Mouse (Mus musculus) heart, embryonic 15.5 days (tissue): ENCODE results near the gene Patl2. TPM values are rescaled to one million over a fixed set of nuclear protein-coding genes. Genes with fewer than 3 reads are reported as not detected.
"Not testable (repeated sequence)": the region's sequence is repeated elsewhere in the genome, so short reads cannot be mapped to it uniquely, and the experiment has no call there.

ENCODE experiments used
- ATAC-seq: fragments of 200-750 bp; cut with Nextera tagmentation; replicated peaks from 2 replicates; pipeline ENCODE4 v1.8.0; 2017; ENCODE audit warnings: low read depth, moderate TSS enrichment; ENCODE audit not compliant: insufficient number of reproducible peaks, insufficient read depth, low FRiP score
- H3K27ac ChIP-seq: fragments of 300-500 bp; sonication (generic); 2 replicates; pipeline ENCODE4 v1.5.1; 2015; ENCODE audit warnings: mild to moderate bottlenecking, inconsistent platforms
- H3K27me3 ChIP-seq: fragments of 300-500 bp; sonication (generic); 2 replicates; pipeline ENCODE4 v1.6.1; 2015; ENCODE audit warnings: inconsistent platforms
- H3K36me3 ChIP-seq: fragments of 300-500 bp; sonication (generic); 2 replicates; pipeline ENCODE4 v1.6.1; 2015; ENCODE audit warnings: mild to moderate bottlenecking, inconsistent platforms
- H3K4me1 ChIP-seq: fragments of 300-500 bp; sonication (generic); replicated peaks from 2 replicates; pipeline ENCODE4 v1.6.1; 2015; ENCODE audit warnings: inconsistent platforms
- H3K4me2 ChIP-seq: fragments of 300-500 bp; sonication (generic); 2 replicates; pipeline ENCODE4 v1.6.1; 2015; ENCODE audit warnings: inconsistent platforms, mild to moderate bottlenecking, moderate library complexity
- H3K4me3 ChIP-seq: fragments of 300-500 bp; sonication (generic); 2 replicates; pipeline ENCODE4 v1.5.1; 2015; ENCODE audit warnings: mild to moderate bottlenecking, inconsistent platforms
- H3K9ac ChIP-seq: fragments of 300-500 bp; sonication (generic); 2 replicates; pipeline ENCODE4 v1.6.1; 2015; ENCODE audit warnings: mild to moderate bottlenecking, inconsistent platforms
- H3K9me3 ChIP-seq: fragments of 300-500 bp; sonication (generic); replicated peaks from 2 replicates; pipeline ENCODE4 v1.6.1; 2016; ENCODE audit warnings: inconsistent platforms
- WGBS: fragments of 180-500 bp; shearing (Covaris S2); methylation state at CpG from one replicate; pipeline ENCODE4 v1.1.7; 2015; ENCODE audit warnings: mixed read lengths; 5-methylcytosine and 5-hydroxymethylcytosine counted together
- polyA plus RNA-seq: library from polyadenylated mRNA; unstranded; fragments of >200 nt; fragmentation: Nextera tagmentation; extraction: Ambion mirVana; gene quantifications from 2 replicates; pipeline ENCODE4 v1.2.1, GENCODE M21; 2015

Patl2 gene
- polyA plus RNA-seq, 1 experiment from 2014 or later: 0.05 TPM

GRCm38 (mm10) chr2:122109714-122110113 lies 76.3 kb downstream of the Patl2 start:
- Histone ChIP-seq H3K4me3 (no peak overlapping the region), H3K36me3 (peaks cover 40% of the 10 kb centered on the region), H3K9ac (no peak overlapping the region), H3K27ac (peak overlapping the region; percentile 22; the same call in 1 of the 2 replicates), H3K4me1 (no peaks in the 10 kb centered on the region), H3K27me3 (no peaks in the 10 kb centered on the region), H3K4me2 (no peak overlapping the region), H3K9me3 (no peaks in the 10 kb centered on the region)
- ATAC-seq: no peak
- 58% methylated on average over 4 of the region's 4 CpGs for WGBS

GRCm38 (mm10) chr2:122108101-122108500 lies 77.9 kb downstream of the Patl2 start:
- H3K4me2 ChIP-seq: no peak overlapping the region
- 81% methylated on average over 14 of the region's 14 CpGs for WGBS
- no peak for ATAC-seq
- no peaks in the 10 kb centered on the region for H3K4me1 ChIP-seq
- no peak overlapping the region for H3K4me3 ChIP-seq
- H3K27me3 ChIP-seq: no peaks in the 10 kb centered on the region
- H3K27ac ChIP-seq: no peak overlapping the region
- peaks cover 34% of the 10 kb centered on the region for H3K36me3 ChIP-seq
- no peaks in the 10 kb centered on the region for H3K9me3 ChIP-seq
- no peak overlapping the region for H3K9ac ChIP-seq

GRCm38 (mm10) chr2:122102070-122102469 lies 83.9 kb downstream of the Patl2 start:
- H3K27me3 ChIP-seq: no peaks in the 10 kb centered on the region
- H3K4me2 ChIP-seq: no peak overlapping the region
- H3K4me3 ChIP-seq: no peak overlapping the region
- no peaks in the 10 kb centered on the region for H3K9me3 ChIP-seq
- no peak for ATAC-seq
- no peak overlapping the region for H3K9ac ChIP-seq
- peaks cover 25% of the 10 kb centered on the region for H3K36me3 ChIP-seq
- no peaks in the 10 kb centered on the region for H3K4me1 ChIP-seq
- no peak overlapping the region for H3K27ac ChIP-seq

DNA sequence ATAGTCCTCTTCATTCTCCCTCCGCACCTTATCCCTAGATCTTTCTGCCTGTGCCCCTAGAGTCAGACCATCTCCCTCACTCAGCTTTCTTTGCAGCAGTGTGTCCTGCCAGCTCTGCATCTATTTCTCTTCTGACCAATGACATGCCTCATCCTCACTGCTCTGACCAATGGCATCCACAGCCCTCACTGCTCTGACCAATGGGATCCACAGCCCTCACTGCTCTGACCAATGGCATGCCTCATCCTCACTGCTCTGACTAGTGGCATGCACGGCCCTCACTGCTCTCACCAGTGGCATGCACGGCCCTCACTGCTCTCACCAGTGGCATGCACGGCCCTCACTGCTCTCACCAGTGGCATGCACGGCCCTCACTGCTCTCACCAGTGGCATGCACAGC lies 88.3 kb downstream of the Patl2 start:
- H3K4me1 ChIP-seq, H3K27ac ChIP-seq, H3K4me2 ChIP-seq, H3K9ac ChIP-seq, H3K9me3 ChIP-seq, ATAC-seq, H3K4me3 ChIP-seq, H3K27me3 ChIP-seq: not testable (repeated sequence)
- peaks cover 40% of the 10 kb centered on the region for H3K36me3 ChIP-seq
- WGBS: 79% methylated on average over 5 of the region's 5 CpGs

DNA sequence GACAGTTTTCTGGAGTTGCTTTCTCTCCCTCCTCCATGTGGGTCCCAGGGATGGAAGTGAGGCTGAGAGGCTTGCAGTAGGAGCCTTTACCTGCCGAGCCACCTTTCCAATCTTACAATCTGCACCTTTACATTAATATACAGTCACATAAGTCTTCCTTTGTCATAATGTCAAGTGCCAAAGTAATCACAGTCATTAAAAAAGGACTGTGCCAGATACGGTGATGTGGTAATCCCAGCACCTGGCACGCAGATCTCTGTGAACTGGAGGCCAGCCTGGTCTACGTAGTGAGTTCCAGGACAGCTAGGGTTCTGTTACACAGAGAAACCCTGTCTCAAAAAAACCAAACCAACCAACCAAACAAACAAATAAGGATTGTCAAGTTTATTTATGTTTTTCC lies 92.1 kb downstream of the Patl2 start:
- H3K9ac ChIP-seq: no peak overlapping the region
- no peaks in the 10 kb centered on the region for H3K9me3 ChIP-seq
- H3K36me3 ChIP-seq: peaks cover 39% of the 10 kb centered on the region
- no peaks in the 10 kb centered on the region for H3K4me1 ChIP-seq
- ATAC-seq: no peak
- H3K4me2 ChIP-seq: no peak overlapping the region
- no peaks in the 10 kb centered on the region for H3K27me3 ChIP-seq
- H3K4me3 ChIP-seq: no peak overlapping the region
- no peak overlapping the region for H3K27ac ChIP-seq
- 90% methylated on average over 4 of the region's 4 CpGs for WGBS

DNA sequence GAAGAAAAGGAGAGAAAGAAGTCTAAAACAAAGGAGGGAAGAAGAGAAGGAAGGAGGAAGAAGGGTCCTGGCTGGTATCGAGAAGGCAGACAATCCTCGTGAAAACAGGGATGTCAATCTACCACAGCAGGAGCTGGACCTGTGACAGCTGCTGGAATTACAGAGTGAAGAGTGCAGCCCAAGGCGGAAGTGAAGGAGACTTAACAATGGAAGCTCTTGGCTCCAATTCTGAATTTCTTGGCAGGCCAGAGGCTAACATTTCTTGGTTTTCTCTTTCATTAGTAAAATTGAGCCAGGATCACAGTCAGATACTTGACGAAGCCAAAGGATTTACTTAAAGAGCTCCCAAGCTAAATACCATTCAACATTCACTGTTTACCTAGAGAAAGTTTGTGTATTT lies 99.5 kb downstream of the Patl2 start:
- no peak overlapping the region for H3K9ac ChIP-seq
- no peaks in the 10 kb centered on the region for H3K9me3 ChIP-seq
- peak overlapping the region; percentile 16; the same call in 1 of the 2 replicates for H3K27ac ChIP-seq
- H3K4me3 ChIP-seq: no peak overlapping the region
- no peak overlapping the region for H3K4me2 ChIP-seq
- ATAC-seq: no peak
- no peaks in the 10 kb centered on the region for H3K27me3 ChIP-seq
- H3K4me1 ChIP-seq: 0 out of 2 replicates have a peak, but pooled peaks cover 6% of the 10 kb centered on the region
- peaks cover 24% of the 10 kb centered on the region for H3K36me3 ChIP-seq
- 68% methylated on average over 4 of the region's 4 CpGs for WGBS

- H3K4me2 ChIP-seq: no peak overlapping the region
- H3K9me3 ChIP-seq: no peaks in the 10 kb centered on the region
- no peak for ATAC-seq
- WGBS: 41% methylated on average over 7 of the region's 7 CpGs
- 0 out of 2 replicates have a peak, but pooled peaks cover 6% of the 10 kb centered on the region for H3K4me1 ChIP-seq
- H3K27ac ChIP-seq: no peak overlapping the region
- H3K4me3 ChIP-seq: no peak overlapping the region
- H3K36me3 ChIP-seq: peaks cover 34% of the 10 kb centered on the region
- H3K27me3 ChIP-seq: no peaks in the 10 kb centered on the region
- H3K9ac ChIP-seq: no peak overlapping the region
Measured at GRCm38 (mm10) chr2:122081728-122082456, 104.1 kb downstream of the Patl2 start.

Other genes starting within 250 kb of the Patl2 start
- 32.2 and 34.0 TPM in 2 replicates for gene Ctdspl2, start 230.2 kb downstream of the Patl2 start, polyA plus RNA-seq
- gene Mageb3, start 230.1 kb downstream of the Patl2 start, polyA plus RNA-seq: 0.05 and 0.06 TPM in 2 replicates
- gene Eif3j1, start 157.6 kb downstream of the Patl2 start, polyA plus RNA-seq: 9.4 and 10.2 TPM in 2 replicates
- 4.7 and 5.8 TPM in 2 replicates for gene Spg11, start 67.8 kb downstream of the Patl2 start, polyA plus RNA-seq
- gene B2m, start 38.5 kb downstream of the Patl2 start, polyA plus RNA-seq: 260 and 322 TPM in 2 replicates
- gene Trim69, start 25.5 kb downstream of the Patl2 start, polyA plus RNA-seq: not detected in 2 replicates
- not detected in 2 replicates for gene Terb2, start 83 bp upstream of the Patl2 start, polyA plus RNA-seq
- gene Sord, start 48.6 kb upstream of the Patl2 start, polyA plus RNA-seq: 56.4 TPM in 2 replicates
- gene Duox2, start 112.3 kb upstream of the Patl2 start, polyA plus RNA-seq: 0.05 and 0.13 TPM in 2 replicates
- gene Duoxa2, start 112.7 kb upstream of the Patl2 start, polyA plus RNA-seq: not detected in 2 replicates
- gene Duoxa1, start 127.5 kb upstream of the Patl2 start, polyA plus RNA-seq: 1.2 TPM in 1 of 2 replicates, not detected in the other
- gene Duox1, start 129.5 kb upstream of the Patl2 start, polyA plus RNA-seq: 0.03 and 0.04 TPM in 2 replicates
- gene Shf, start 183.0 kb upstream of the Patl2 start, polyA plus RNA-seq: 2.0 and 2.7 TPM in 2 replicates
- 1.4 and 1.6 TPM in 2 replicates for gene Slc28a2, start 240.3 kb upstream of the Patl2 start, polyA plus RNA-seq